Mouse (Mus musculus) embryonic facial prominence, embryonic 11.5 days (tissue): Measurements from ENCODE around the gene Ptprr. TPM values are rescaled to one million over a fixed set of nuclear protein-coding genes. Genes with fewer than 3 reads are reported as not detected.

ENCODE experiments used
- ATAC-seq: fragments of 200-750 bp; cut with Nextera tagmentation; replicated peaks from 2 replicates; pipeline ENCODE4 v1.8.0; 2017; ENCODE audit warnings: low read depth; ENCODE audit not compliant: insufficient number of reproducible peaks, low FRiP score, low TSS enrichment
- DNase-seq: peaks from one replicate; pipeline ENCODE4 v3.0.0-alpha.2; 2015; ENCODE audit warnings: low spot score
- H3K27ac ChIP-seq: fragments of 300-500 bp; sonication (generic); replicated peaks from 2 replicates; pipeline ENCODE4 v1.5.1; 2014; ENCODE audit warnings: mild to moderate bottlenecking, low read depth, low read length, control low read depth
- H3K27me3 ChIP-seq: fragments of 300-500 bp; sonication (generic); 2 replicates; pipeline ENCODE4 v1.6.1; 2014; ENCODE audit warnings: mild to moderate bottlenecking, low read length, moderate library complexity, mixed read lengths; ENCODE audit not compliant: control insufficient read depth, insufficient read depth
- H3K36me3 ChIP-seq: fragments of 300-500 bp; sonication (generic); replicated peaks from 2 replicates; pipeline ENCODE4 v1.6.1; 2014; ENCODE audit warnings: low read depth, mild to moderate bottlenecking, low read length, moderate library complexity, mixed read lengths; ENCODE audit not compliant: control insufficient read depth, insufficient read depth
- H3K4me1 ChIP-seq: fragments of 300-500 bp; sonication (generic); 2 replicates; pipeline ENCODE4 v1.6.1; 2014; ENCODE audit warnings: low read length, mixed read lengths; ENCODE audit not compliant: control insufficient read depth, insufficient read depth
- H3K4me2 ChIP-seq: fragments of 300-500 bp; sonication (generic); 2 replicates; pipeline ENCODE4 v1.6.1; 2014; ENCODE audit warnings: low read depth, mild to moderate bottlenecking, control low read depth, low read length, moderate library complexity
- H3K4me3 ChIP-seq: fragments of 300-500 bp; sonication (generic); 2 replicates; pipeline ENCODE4 v1.5.1; 2014; ENCODE audit warnings: low read depth, low read length, control low read depth
- H3K9ac ChIP-seq: fragments of 300-500 bp; sonication (generic); replicated peaks from 2 replicates; pipeline ENCODE4 v1.6.1; 2014; ENCODE audit warnings: mild to moderate bottlenecking, control low read depth, low read length
- H3K9me3 ChIP-seq: fragments of 300-500 bp; sonication (generic); replicated peaks from 2 replicates; pipeline ENCODE4 v1.6.1; 2016; ENCODE audit warnings: mild to moderate bottlenecking, low read length, inconsistent platforms, mixed read lengths; ENCODE audit not compliant: control insufficient read depth
- WGBS: fragments of 180-500 bp; shearing (Covaris S2); extraction: QIAGEN DNeasy Blood & Tissue Kit; methylation state at CpG from one replicate; pipeline ENCODE4 v1.1.7; 2014; 5-methylcytosine and 5-hydroxymethylcytosine counted together
- polyA plus RNA-seq: library from polyadenylated mRNA; unstranded; fragments of >200 nt; fragmentation: Nextera tagmentation; extraction: Ambion mirVana; gene quantifications from 2 replicates; pipeline ENCODE4 v1.2.1, GENCODE M21; 2014

Gene Ptprr
- polyA plus RNA-seq, 1 experiment from 2014 or later = 2.1 TPM

GRCm38 (mm10) chr10:116143684-116144083 lies 125.7 kb downstream of the Ptprr start:
- Histone ChIP-seq H3K27ac (no peak overlapping the region), H3K9me3 (no peaks in the 10 kb centered on the region), H3K4me1 (no peaks in the 10 kb centered on the region), H3K27me3 (no peaks in the 10 kb centered on the region), H3K4me2 (no peak overlapping the region), H3K4me3 (no peak overlapping the region), H3K9ac (no peak overlapping the region), H3K36me3 (no peaks in the 10 kb centered on the region)
- ATAC-seq (no peak), DNase-seq (no peak)
- 84% methylated on average over 10 of the region's 10 CpGs for WGBS

GRCm38 (mm10) chr10:116146091-116146490 lies 128.1 kb downstream of the Ptprr start:
- no peak overlapping the region for H3K4me3 ChIP-seq
- WGBS = 54% methylated on average over 9 of the region's 9 CpGs
- DNase-seq (peak; percentile 47), ATAC-seq (no peak)
- no peak overlapping the region for H3K27ac ChIP-seq
- no peak overlapping the region for H3K9ac ChIP-seq
- H3K4me2 ChIP-seq = no peak overlapping the region
- H3K36me3 ChIP-seq = no peaks in the 10 kb centered on the region
- no peaks in the 10 kb centered on the region for H3K4me1 ChIP-seq
- H3K9me3 ChIP-seq = no peaks in the 10 kb centered on the region
- no peaks in the 10 kb centered on the region for H3K27me3 ChIP-seq

GRCm38 (mm10) chr10:116154707-116155106 lies 136.7 kb downstream of the Ptprr start:
- Histone ChIP-seq H3K9me3 (no peaks in the 10 kb centered on the region), H3K27ac (no peak overlapping the region), H3K36me3 (no peaks in the 10 kb centered on the region), H3K4me1 (no peaks in the 10 kb centered on the region), H3K4me3 (no peak overlapping the region), H3K4me2 (no peak overlapping the region), H3K27me3 (no peaks in the 10 kb centered on the region), H3K9ac (no peak overlapping the region)
- WGBS = 68% methylated on average over 5 of the region's 5 CpGs
- DNase-seq = no peak
- ATAC-seq = no peak

- no peaks in the 10 kb centered on the region for H3K27me3 ChIP-seq
- no peaks in the 10 kb centered on the region for H3K4me1 ChIP-seq
- H3K36me3 ChIP-seq = no peaks in the 10 kb centered on the region
- H3K9ac ChIP-seq = no peak overlapping the region
- no peak overlapping the region for H3K27ac ChIP-seq
- ATAC-seq (no peak), DNase-seq (no peak)
- H3K4me2 ChIP-seq = no peak overlapping the region
- no peak overlapping the region for H3K4me3 ChIP-seq
- H3K9me3 ChIP-seq = no peaks in the 10 kb centered on the region
- WGBS = 91% methylated on average over 1 of the region's 1 CpGs
Observed at GRCm38 (mm10) chr10:116156699-116157098, 138.7 kb downstream of the Ptprr start.

- DNase-seq (peak; percentile 39), ATAC-seq (no peak)
- no peak overlapping the region for H3K27ac ChIP-seq
- no peaks in the 10 kb centered on the region for H3K4me1 ChIP-seq
- H3K36me3 ChIP-seq = no peaks in the 10 kb centered on the region
- H3K9ac ChIP-seq = no peak overlapping the region
- 57% methylated on average over 12 of the region's 12 CpGs for WGBS
- no peak overlapping the region for H3K4me2 ChIP-seq
- H3K9me3 ChIP-seq = no peaks in the 10 kb centered on the region
- no peaks in the 10 kb centered on the region for H3K27me3 ChIP-seq
- H3K4me3 ChIP-seq = no peak overlapping the region
Observed at GRCm38 (mm10) chr10:116162338-116162737, 144.3 kb downstream of the Ptprr start.

- no peaks in the 10 kb centered on the region for H3K27me3 ChIP-seq
- H3K4me2 ChIP-seq = no peak overlapping the region
- ATAC-seq = no peak
Observed at GRCm38 (mm10) chr10:116175324-116175883, 157.4 kb downstream of the Ptprr start.

GRCm38 (mm10) chr10:116177390-116178179 lies 159.6 kb downstream of the Ptprr start:
- H3K4me1 ChIP-seq = no peaks in the 10 kb centered on the region
- H3K9me3 ChIP-seq = no peaks in the 10 kb centered on the region
- DNase-seq (no peak), ATAC-seq (no peak)
- H3K9ac ChIP-seq = no peak overlapping the region
- no peaks in the 10 kb centered on the region for H3K27me3 ChIP-seq
- no peaks in the 10 kb centered on the region for H3K36me3 ChIP-seq
- 48% methylated on average over 21 of the region's 21 CpGs for WGBS
- H3K27ac ChIP-seq = no peak overlapping the region
- no peak overlapping the region for H3K4me3 ChIP-seq
- H3K4me2 ChIP-seq = no peak overlapping the region

More at GRCm38 (mm10) chr10:116175324-116175883, 157.4 kb downstream of the Ptprr start:
- no peak for DNase-seq
- H3K36me3 ChIP-seq = no peaks in the 10 kb centered on the region
- 67% methylated on average over 10 of the region's 10 CpGs for WGBS
- H3K27ac ChIP-seq = no peak overlapping the region
- H3K9ac ChIP-seq = no peak overlapping the region
- H3K4me3 ChIP-seq = no peak overlapping the region
- H3K9me3 ChIP-seq = no peaks in the 10 kb centered on the region
- H3K4me1 ChIP-seq = no peaks in the 10 kb centered on the region

GRCm38 (mm10) chr10:116181235-116181634 lies 163.2 kb downstream of the Ptprr start:
- WGBS = 88% methylated on average over 5 of the region's 5 CpGs
- Histone ChIP-seq H3K9me3 (no peaks in the 10 kb centered on the region), H3K27ac (no peak overlapping the region), H3K4me2 (no peak overlapping the region), H3K27me3 (no peaks in the 10 kb centered on the region), H3K4me3 (no peak overlapping the region), H3K4me1 (no peaks in the 10 kb centered on the region), H3K9ac (no peak overlapping the region), H3K36me3 (no peaks in the 10 kb centered on the region)
- no peak for ATAC-seq
- no peak for DNase-seq
